Mouse (Mus musculus) gastrocnemius, postnatal 25 days (tissue): Measurements from ENCODE around the gene Dlg2. TPM values are rescaled to one million over a fixed set of nuclear protein-coding genes. Genes with fewer than 3 reads are reported as not detected.

Experiments used
- DNase-seq: peaks from one replicate; pipeline ENCODE4 v3.0.0; 2022
- total RNA-seq, 2 experiments: library from RNA; stranded (reverse); gene quantifications; 1 replicate in 1 of 2; 2 replicates in 1 of 2; pipeline ENCODE4 v1.2.3; 2021

Dlg2 gene
- total RNA-seq, 2 experiments from 2014 or later: 0.05 to 0.75 TPM

DNA sequence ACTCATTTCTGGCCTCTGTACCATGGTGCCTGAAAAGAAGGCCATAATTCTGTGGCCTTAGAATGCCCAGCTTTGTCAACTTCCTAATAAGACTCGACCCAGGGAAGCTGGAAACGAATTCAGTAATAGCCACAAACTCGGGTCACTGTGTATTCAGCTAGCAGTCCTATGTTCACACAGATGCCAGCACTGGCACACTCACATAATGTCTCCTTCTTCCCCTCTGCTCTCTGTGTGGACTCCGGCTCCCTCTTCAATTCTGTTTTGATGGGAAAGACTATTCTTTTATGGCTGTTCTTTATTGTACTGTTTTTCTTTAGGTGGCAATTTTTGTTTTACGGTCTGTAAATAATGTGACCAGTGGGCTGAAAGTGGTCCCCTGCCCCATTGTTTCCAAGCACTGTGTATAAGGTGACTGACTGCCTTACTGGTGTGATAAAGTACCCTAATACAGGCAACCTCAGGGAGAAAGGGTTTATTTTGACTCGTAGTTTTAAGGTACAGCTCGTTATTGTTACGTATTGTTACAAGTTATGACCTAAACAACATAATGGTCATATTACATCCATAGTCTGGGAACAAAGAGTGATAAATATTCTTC, 1816.5 kb downstream of the Dlg2 start:
- no peak for DNase-seq

DNA sequence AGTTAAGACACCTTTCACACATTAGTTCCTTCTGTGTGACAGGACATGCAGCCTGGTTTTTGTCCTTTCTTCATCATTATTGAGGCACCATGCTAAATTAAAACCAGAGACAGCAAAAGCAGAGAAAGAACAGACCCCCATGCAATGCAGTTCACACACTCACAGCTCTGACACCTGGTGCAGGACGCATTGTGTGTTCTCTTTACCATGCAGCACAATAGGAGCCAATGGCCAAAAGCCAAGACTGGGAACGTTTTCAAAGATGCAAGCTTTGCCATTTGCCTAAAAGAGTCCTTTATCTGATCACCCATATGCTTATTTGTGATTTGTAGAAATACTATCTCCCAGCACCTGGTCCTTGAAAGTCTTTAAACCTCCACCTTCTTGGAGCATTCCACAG, 1824.6 kb downstream of the Dlg2 start:
- DNase-seq: no peak

DNA sequence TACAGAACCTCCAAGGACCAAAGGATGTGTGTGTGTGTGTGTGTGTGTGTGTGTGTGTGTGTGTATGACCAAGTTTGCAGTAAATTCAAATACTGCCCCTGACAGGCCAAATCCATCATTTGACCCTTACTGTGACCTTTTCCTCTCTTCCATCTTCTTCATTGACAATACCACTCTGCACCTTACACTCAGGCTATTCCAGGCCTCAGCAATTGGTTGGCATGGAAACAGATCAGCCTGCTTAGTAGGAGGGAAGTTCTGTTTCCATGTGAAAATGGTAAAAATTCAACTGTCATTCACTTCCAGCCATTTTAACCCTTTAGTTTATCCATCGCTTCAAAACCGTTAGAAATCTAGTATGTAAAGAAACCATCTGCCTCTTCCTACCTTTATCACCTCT, 1831.2 kb downstream of the Dlg2 start:
- no peak for DNase-seq

DNA sequence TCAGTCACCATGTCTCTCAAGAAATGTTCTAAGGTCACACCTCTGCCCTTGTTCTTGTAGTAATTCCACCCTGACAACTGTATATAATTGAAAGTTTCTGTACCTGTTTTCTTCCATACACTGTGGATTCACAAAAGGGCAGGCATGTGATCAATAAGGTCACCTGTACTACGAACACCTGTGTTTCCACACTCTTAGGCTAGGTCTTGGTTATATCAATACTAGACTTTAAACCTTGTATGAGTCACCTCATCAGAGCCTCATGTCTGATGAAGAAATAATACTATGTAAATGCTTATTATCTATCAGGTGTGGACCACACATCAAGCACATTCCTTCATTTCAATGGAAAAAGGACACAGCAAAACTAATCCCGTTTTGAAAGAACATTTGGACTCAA, 1831.7 kb downstream of the Dlg2 start:
- DNase-seq: no peak

DNA sequence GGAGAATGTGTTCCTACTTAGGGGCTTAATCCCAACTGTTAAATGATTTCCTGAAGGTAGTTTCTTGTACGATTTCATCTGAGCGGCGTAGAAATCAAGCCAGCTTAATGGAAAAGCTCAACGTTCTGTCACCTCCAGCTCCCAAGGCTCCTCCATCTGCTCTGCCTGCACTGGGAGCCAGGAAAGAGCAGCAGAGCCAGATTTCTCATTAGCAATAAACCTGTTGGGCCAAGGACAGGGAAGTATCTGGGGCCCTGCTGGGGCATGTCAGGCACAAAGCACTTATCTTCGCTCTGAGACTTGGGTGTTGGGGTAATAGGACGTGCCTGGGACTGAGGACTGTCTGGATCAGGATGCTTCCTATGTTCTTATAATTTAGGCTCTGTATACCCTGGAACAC, 1839.9 kb downstream of the Dlg2 start:
- DNase-seq: no peak

DNA sequence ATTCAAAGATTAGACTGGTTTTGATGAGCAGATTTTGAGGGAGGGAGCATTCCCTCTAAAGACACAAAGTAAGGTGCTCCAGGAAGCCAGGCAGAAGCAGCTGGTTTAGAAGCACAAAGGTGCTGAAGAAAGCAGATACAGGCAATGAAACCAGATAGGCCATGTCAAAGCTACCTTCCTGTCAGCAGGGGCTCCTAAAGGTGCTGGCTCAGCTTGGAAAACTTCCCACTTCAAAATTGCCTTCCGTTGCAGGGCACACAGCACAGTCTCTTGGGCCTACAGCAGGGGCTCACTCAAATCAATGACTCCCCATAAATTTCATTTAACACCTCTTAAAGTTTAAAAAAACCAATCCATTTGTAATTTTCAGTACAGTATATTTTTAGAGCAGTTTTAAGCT, 1843.0 kb downstream of the Dlg2 start:
- DNase-seq: no peak

DNA sequence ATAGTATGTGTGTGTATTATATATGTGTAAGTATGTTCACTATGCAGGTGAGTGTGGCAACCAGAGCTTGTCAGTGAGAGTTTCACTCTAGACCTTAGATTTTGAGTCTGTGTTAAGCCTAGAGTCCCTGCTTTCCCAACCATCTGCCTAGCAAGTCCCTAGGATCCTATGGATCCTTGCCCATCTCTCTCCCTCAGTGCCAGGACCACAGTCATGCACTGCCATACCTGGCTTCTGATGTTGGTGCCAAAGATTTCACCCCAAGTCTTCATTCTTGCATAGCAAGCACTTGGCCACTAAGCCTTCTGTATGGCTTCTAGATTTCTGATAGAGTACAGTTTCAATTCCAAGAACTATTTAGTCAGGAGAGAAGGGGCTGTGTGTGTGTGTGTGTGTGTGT, 1843.7 kb downstream of the Dlg2 start:
- DNase-seq: no peak

DNA sequence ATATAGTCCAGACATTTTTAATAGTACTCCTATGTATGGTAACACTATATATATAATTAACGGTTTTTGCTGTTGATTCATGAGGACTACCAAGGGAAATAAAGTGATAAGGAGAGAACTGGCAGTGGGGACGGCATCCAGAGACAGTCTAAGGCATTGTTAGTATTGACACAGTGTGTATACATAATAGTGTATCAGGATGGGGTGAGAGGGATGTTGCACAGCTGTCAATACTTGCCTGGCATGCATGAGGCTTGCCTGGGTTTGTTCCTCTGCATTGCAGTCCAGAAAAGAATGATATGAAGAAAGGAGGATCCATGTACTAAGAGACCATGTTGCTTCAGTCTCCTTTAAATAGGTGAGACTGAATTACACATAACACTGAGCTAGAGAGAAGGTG, 1845.3 kb downstream of the Dlg2 start:
- DNase-seq: no peak

DNA sequence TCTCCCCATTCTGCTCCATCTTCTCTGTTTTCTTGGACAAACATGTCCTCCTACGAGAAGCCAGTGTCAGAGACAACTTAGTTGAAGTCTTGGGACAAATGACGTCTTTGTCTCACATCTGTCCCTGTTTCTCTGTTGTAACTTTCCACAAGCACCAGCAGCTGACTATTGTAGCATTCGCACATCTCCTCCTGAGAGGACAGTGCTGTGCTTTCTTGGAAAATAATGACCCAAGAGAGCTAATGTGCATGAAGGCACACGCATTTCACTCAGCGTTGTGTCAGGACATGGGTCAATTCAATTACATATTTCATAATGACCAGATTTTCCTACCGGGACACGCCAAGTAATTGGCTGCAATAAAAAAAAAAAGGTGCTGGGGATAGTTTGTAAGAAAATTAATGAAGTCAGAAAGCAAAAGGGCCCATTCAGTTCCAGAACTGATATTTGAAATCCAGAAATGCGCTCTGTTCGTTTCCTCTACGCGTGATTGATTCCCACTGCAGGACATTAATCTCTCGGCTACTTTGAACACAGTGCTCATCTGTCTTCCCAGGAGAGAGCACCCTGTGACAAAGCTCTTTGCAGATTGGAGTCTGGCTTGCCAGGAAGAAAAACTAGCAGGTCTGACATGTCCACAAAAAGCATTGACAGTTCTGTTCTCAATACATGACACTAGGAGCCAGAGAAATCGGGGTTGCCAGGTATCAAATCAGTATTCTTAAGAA, 1846.0 kb downstream of the Dlg2 start:
- DNase-seq: no peak

DNA sequence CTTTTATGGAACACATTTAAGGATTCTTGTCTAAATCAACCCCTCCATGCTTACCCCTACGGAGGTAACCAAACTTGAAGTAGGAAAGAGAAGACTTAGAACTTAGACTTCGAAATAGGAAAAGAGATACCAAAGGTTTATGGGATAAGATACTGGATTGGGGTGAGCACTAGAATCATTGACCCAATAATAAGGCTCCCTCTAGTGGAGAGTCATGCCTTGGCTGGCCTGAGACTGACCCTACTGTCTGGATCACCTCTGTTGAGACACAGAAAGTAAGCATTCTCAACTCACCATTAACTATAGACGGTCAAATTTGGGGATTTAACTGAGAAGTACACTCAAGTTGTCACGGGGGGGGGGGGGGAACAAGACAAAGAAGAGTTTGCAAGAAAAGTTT, 1847.2 kb downstream of the Dlg2 start:
- no peak for DNase-seq

DNA sequence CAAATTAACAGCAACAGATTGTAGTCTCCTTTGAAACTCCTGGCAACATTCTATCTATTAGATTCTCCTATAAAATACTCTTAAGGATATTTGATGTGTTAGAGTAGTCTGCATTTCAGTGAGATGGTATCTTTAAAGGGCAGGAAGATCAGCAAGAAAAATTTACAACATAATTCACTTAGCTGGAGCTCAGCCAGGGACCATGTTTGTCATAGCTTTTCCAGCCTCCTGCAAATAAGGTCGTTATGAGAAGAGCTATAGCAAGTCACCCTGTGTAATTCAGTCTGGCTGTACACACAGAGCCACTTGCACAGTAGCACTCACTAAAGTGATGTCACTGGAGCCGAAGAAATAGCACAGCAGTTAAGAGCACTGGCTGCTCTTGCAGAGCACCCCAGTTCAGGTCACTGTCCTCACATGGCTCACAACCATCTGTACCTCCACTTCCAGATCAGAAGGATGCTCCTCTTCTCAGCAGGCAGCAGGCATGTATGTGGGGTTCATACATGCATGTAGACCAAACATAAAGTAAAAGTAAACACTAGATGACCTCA, 1850.9 kb downstream of the Dlg2 start:
- DNase-seq: no peak

DNA sequence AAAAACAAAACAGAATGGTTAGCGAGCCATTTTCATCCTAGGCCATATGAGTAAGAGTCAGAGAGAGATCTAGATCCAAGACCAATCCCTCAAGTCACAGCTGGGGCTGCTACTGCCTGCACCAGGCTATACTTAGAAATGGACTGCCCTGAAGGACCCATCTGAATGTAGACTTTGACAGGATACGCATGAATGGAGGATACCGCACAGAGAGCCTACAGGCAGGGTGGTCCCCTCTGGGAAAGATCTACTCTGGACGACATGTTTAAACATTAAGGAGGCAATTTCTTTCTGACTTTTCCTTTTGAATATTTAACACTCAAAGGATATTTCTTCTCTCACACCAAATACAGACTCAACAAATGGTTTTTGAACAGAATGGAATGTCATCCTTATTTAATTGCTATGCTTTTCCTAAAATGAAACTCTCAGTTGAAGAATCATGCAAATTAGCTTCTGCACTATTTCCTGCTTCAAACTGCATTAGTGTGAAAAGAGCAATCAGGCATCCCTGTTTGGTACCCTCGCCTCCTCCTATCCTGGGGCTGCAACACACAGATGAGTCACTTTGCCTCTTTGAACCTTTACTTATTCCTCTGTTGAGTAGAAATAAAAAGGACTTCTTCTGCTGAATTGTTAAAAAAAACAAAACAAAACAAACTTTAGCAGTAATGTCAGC, 1856.9 kb downstream of the Dlg2 start:
- no peak for DNase-seq

DNA sequence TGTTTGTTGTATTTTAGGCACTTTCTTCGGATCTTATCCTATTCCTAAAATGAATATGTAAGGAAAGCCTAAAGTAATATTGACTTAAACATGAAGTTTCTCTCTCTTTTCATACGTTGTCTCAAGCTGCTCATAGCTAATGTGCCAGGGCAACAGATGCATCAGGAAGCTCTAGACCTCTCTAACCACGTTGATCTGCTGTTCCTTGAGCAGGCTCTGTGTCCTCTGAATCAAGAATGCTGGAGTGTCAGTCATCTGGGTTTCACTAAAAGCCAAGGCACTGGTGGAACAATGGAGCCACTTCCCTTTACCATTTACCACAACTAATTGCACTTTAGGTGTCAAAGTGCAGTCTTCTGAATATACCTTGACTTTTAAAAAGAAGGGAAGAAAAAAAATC, 1880.1 kb downstream of the Dlg2 start:
- no peak for DNase-seq

DNA sequence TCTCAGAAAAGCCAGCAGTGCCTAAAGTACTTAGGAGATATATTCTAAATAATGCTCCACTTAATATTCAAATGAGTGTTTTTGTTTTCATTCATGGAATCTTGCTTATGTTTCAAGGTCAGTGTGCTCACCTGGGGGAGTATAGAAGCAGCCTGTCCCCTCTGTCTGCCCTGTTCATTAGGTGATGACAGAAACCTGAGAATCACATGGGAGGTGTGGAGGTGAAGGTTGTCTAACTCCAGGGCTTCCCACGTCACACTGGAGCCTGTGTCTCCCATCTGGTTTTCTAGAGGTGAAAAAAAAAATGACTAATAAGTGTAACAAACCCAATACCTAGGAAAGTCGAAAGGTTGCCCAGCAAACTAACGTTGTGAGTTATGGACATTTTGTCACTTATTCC, 1886.9 kb downstream of the Dlg2 start:
- DNase-seq: no peak

DNA sequence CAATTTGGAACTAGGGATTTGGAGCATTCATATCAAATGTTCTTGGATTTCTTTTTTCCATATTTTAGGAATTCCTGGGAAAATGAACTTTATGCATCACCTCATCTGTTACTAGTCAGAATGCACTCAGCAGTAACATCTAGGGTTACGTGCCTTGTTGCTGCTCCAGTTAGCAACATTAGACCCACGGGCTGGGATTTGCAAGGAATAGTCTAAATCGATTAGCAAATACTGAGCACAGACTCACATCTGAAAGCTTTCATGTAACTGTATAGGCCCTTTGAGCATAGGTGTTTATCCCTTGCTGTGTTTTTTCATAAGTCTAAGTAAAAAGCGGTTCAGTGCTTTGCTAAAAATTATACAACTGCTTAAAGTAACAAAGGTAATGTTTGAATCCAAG, 1887.3 kb downstream of the Dlg2 start:
- DNase-seq: no peak

DNA sequence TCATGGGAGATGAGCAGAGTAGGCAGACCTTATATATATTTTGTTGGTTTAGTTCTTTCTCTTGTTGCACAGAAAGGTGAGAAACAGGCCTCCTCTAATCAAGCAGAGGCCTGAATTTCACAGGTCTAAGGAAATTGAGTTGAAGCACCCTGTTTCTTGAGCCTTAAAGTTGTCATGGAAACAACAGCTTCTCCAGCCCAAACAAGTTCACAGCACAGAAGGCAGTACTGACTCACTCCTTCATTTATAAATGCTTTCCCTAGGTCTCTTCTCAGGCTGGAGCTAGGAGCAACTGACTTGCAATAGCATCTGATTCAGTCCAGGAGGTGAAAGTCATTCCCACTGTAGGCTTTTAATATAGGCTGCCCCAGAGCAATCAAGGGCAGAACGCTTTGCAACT, 1890.6 kb downstream of the Dlg2 start:
- no peak for DNase-seq

DNA sequence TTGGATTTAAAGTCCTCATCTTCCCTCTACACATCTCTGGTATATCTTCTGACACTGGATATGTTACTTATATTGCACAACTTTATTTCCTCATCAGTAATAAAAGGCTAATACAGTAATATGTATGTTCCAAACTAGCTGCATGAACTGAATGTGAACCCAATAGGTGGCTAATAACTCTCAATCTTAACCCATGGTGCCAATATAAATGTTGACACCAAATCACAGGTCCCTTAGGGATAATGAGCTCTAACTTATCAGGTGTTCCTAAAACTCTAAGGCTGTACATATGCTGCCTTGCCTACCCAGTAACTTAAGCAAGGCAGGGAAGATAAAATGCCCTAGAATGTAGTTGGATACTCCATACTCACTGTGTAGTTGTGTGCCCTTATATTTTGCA, 1894.0 kb downstream of the Dlg2 start:
- no peak for DNase-seq

DNA sequence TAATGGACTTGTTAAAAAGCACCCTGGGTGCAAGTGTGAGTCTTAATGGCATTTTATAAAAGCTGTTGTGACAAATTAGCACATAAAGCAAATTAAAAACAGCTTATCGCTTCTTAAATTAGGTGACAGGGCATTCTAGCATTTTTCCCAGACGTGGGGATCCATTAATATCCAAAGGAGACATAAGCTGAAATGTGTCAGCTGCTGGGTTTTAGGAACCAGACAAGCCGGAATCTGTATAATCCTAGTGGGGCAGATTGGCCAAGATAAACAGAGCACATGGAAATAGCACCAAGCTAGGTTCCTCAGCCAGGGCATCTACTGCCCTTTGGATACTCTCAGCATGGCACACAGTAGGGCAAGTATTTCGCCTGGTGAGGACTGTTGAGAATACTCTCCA, 1895.2 kb downstream of the Dlg2 start:
- DNase-seq: no peak

DNA sequence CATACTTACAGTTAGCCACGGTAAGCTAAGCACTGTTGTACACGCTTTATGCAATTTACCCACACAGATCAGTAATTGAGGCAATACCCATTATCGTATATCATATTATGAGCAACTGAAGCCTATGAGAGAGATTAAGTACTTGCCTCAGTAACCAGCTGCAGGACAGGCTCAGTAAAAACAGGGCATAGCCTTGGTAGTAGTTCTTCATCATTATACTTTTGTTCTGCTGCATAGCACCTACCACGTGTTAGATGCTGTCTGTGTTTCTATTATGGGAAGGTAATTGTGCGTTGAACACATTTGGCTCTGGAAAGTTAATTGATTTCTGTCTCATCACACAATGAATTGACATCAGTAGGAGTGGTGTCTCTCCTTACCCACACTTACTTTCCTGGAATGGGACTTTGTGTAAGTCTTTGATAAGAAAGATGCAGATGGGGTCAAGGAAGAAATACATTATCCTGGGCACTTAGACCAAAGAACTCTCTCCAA, 1897.4 kb downstream of the Dlg2 start:
- no peak for DNase-seq

DNA sequence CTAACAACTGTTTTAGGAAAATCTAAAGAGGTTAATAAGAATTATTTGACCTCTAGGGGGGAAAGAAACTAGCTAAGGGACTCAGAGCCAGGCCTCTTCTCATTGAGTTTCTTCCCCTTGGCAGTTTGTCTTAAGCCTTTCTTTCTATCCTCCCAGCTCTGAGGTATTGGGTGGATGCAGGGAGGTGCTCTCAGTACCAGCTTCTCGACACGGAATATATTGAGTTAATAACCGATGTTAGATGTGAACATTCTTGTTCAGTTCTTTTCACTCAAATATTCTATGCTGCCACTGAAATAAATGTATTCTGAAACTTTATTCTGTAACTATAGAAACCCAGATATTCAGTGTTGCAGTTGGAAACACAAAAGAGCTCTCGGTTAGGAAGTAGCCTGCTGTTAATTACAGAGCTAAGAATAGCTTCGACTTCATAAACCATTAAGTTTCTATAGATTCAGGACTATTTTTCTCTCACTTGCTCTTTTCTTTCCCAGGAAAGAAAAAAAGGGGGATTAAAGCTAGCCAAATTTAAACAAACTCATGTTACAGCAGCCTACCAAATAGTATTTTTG, 1907.5 kb downstream of the Dlg2 start:
- DNase-seq: no peak

DNA sequence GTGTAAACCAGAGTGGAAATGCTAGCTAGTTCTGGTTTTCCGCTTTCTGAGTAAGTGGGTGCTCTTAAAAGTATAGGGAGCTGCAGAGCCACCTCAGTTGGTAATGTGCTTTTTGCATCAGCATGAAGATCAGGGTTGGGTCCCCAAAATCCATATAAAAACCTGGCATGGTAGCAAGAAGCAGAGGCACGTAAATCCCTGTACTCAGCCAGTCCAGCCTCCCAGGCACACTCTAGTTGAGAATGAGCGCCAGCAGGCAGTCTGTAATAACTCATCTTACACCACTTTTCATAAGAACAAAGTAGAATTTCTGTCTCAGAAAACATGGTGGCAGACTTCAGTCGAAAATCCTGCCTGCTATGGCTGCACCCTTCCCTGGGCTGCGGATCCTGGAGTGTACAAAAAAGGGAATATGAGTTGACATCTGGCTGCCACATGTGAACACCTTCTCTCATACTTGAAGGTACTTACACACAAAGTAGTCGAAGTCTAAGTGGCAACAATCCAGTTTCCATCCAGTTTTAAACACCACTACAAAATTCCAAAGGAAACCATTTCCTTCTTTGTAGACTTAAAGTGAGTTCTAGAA, 1915.7 kb downstream of the Dlg2 start:
- no peak for DNase-seq

DNA sequence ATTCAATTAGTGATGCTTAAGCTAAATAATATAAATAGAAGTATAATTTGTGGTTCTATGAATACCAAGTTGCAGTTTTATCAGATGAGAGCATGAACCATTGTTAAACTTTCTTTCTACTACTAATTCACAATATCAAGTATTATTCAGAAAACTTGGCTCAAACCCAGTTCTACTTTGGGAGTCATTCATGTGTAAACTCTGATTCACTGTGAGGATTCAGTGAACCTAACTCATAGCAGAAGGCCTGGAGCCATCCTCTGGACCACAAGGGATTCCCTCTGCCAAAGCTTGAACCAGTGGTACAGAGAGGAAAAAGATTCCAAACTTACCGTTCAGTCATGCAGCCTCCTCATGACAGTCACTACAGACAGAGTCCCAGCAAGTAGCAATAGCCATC, 1920.3 kb downstream of the Dlg2 start:
- DNase-seq: no peak

DNA sequence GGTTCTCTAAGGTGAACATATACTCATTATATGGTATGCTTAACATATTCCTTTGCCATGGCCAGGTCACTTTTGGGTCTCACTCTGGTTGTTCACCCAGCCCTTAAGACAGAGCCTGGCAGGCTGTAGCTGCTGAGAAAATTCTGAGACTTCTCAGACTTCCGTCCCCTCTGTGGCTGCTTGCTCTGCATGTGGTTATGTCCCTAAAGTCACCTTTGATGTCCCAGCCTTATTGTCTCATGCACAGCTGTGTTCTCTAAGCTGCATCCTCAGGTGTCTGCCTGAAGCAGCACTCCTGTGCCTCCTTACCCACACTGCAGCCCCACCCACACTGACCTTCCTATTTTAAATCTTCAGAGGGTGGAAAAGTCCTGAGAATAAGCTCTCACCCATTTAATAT, 1922.4 kb downstream of the Dlg2 start:
- DNase-seq: no peak
